Mouse (Mus musculus): ENCODE results near the gene Gm49711.

Gm49711 gene

GRCm38 (mm10) chr16:92120899-92121531, 62.9 kb downstream of the Gm49711 start:
- no peak for DNase-seq

- DNase-seq = no peak
Measured at GRCm38 (mm10) chr16:92127226-92127625, 69.1 kb downstream of the Gm49711 start.

- DNase-seq = no peak
Measured at GRCm38 (mm10) chr16:92127666-92128065, 69.5 kb downstream of the Gm49711 start.

- DNase-seq = no peak
Measured at GRCm38 (mm10) chr16:92129843-92130242, 71.7 kb downstream of the Gm49711 start.

- DNase-seq = no peak
Measured at GRCm38 (mm10) chr16:92132511-92132910, 74.4 kb downstream of the Gm49711 start.

- DNase-seq = no peak
Measured at GRCm38 (mm10) chr16:92134148-92134764, 76.1 kb downstream of the Gm49711 start.

GRCm38 (mm10) chr16:92136275-92136674, 78.2 kb downstream of the Gm49711 start:
- no peak for DNase-seq

- DNase-seq = no peak
Measured at GRCm38 (mm10) chr16:92139386-92140261, 81.5 kb downstream of the Gm49711 start.

- DNase-seq = no peak
Measured at GRCm38 (mm10) chr16:92140328-92140727, 82.2 kb downstream of the Gm49711 start.

GRCm38 (mm10) chr16:92141021-92141420, 82.9 kb downstream of the Gm49711 start:
- no peak for DNase-seq

- DNase-seq = no peak
Measured at GRCm38 (mm10) chr16:92142426-92143012, 84.4 kb downstream of the Gm49711 start.

- DNase-seq = no peak
Measured at GRCm38 (mm10) chr16:92147631-92148366, 89.7 kb downstream of the Gm49711 start.

- DNase-seq = no peak
Measured at GRCm38 (mm10) chr16:92148367-92148728, 90.2 kb downstream of the Gm49711 start.

GRCm38 (mm10) chr16:92150975-92151374, 92.9 kb downstream of the Gm49711 start:
- no peak for DNase-seq

- peak; percentile 46 to 71 for DNase-seq
Measured at GRCm38 (mm10) chr16:92158021-92158455, 99.9 kb downstream of the Gm49711 start.

- peak; percentile 82 to 89 for DNase-seq
Measured at GRCm38 (mm10) chr16:92158461-92159091, 100.5 kb downstream of the Gm49711 start.

- DNase-seq = peak; percentile 7 to 36
Measured at GRCm38 (mm10) chr16:92159114-92159513, 101.0 kb downstream of the Gm49711 start.

GRCm38 (mm10) chr16:92162289-92162688, 104.2 kb downstream of the Gm49711 start:
- DNase-seq = no peak

GRCm38 (mm10) chr16:92163545-92163944, 105.4 kb downstream of the Gm49711 start:
- DNase-seq = no peak

- DNase-seq = no peak
Measured at GRCm38 (mm10) chr16:92176052-92176451, 117.9 kb downstream of the Gm49711 start.

- DNase-seq = no peak
Measured at GRCm38 (mm10) chr16:92177718-92178117, 119.6 kb downstream of the Gm49711 start.

GRCm38 (mm10) chr16:92179306-92179705, 121.2 kb downstream of the Gm49711 start:
- DNase-seq = no peak

Data from lung, adult 18-20 months (tissue).